Mouse (Mus musculus): ENCODE data around the gene Gabbr2.

DNA sequence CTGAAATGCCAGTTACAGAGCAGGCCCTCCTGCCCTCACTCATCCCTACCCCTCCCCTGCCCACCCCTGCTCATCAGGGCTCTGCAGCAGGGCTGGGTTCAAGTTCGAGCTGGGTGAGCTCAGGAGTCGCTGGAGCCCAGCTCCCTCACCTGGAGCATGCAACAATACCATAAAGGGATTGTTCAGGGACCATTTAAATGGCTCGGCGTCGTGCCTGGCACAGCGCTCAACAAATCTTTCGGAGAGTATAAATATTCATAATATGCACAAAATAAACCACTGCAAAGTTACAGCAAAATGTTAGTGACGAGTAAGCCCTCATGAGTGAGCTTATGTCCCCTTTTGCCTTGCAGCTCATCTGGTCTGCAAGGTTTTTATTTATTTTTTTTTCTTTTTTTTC, 40.5 kb upstream of the Gabbr2 start:
- TF ChIP-seq CTCF (IDR thresholded peaks at IDR 0.05; ENCODE audit: control insufficient read depth, insufficient read depth, insufficient read length), result no peak
- TF ChIP-seq CEBPB (IDR thresholded peaks at IDR 0.05; ENCODE audit: low read depth), result no peak
- no peak for TF ChIP-seq USF1 (IDR thresholded peaks at IDR 0.05; ENCODE audit: low read depth)
- TF ChIP-seq MYOG (IDR thresholded peaks at IDR 0.05; ENCODE audit: control insufficient read depth, extremely low read depth, insufficient read length), result no peak
- no peak for TF ChIP-seq MAX (IDR thresholded peaks at IDR 0.05)

All from C2C12 (cell line).